Mouse (Mus musculus): ENCODE data around the gene Cbx5. TPM values are rescaled to one million over a fixed set of nuclear protein-coding genes. Genes with fewer than 3 reads are reported as not detected.
"Not testable (repeated sequence)": the region's sequence is repeated elsewhere in the genome, so short reads cannot be mapped to it uniquely, and the experiment has no call there.

The Cbx5 gene
- total RNA-seq (2017): 248 and 261 TPM in 2 replicates

GRCm38 (mm10) chr15:103239685-103240159 lies at the start of gene Cbx5:
Gene Cbx5 (minus strand): TSS chr15:103239816.
- peak; percentile 67 for ATAC-seq (replicated peaks; ENCODE audit: low read depth, poor library complexity, severe bottlenecking)

- no peak for ATAC-seq (replicated peaks; ENCODE audit: low read depth, poor library complexity, severe bottlenecking)
Observed at GRCm38 (mm10) chr15:103285778-103286417, 46.3 kb upstream of the Cbx5 start.

- ATAC-seq (replicated peaks; ENCODE audit: low read depth, poor library complexity, severe bottlenecking): no peak
Observed at GRCm38 (mm10) chr15:103284647-103285046, 45.0 kb upstream of the Cbx5 start.

- peak; percentile 52; the same call in 1 of the 2 replicates for ATAC-seq (replicated peaks; ENCODE audit: low read depth, poor library complexity, severe bottlenecking)
Observed at GRCm38 (mm10) chr15:103284066-103284465, 44.5 kb upstream of the Cbx5 start.

GRCm38 (mm10) chr15:103281465-103282205 lies 42.0 kb upstream of the Cbx5 start:
- 0 out of 2 replicates have a peak, but pooled peaks have one; percentile 6 for ATAC-seq (replicated peaks; ENCODE audit: low read depth, poor library complexity, severe bottlenecking)

GRCm38 (mm10) chr15:103280817-103281464 lies 41.3 kb upstream of the Cbx5 start:
- ATAC-seq (replicated peaks; ENCODE audit: low read depth, poor library complexity, severe bottlenecking): peak; percentile 85

- no peak for ATAC-seq (replicated peaks; ENCODE audit: low read depth, poor library complexity, severe bottlenecking)
Observed at GRCm38 (mm10) chr15:103279750-103280149, 40.1 kb upstream of the Cbx5 start.

GRCm38 (mm10) chr15:103277949-103278348 lies 38.3 kb upstream of the Cbx5 start:
- ATAC-seq (replicated peaks; ENCODE audit: low read depth, poor library complexity, severe bottlenecking): no peak

GRCm38 (mm10) chr15:103275943-103276342 lies 36.3 kb upstream of the Cbx5 start:
- not testable (repeated sequence) for ATAC-seq (replicated peaks; ENCODE audit: low read depth, poor library complexity, severe bottlenecking)

- ATAC-seq (replicated peaks; ENCODE audit: low read depth, poor library complexity, severe bottlenecking): peak; percentile 97
Observed at GRCm38 (mm10) chr15:103272419-103273279, 33.0 kb upstream of the Cbx5 start, which contains the start of gene Copz1. Gene Copz1 (plus strand): TSS chr15:103272714.

GRCm38 (mm10) chr15:103268903-103269302 lies 29.3 kb upstream of the Cbx5 start:
- ATAC-seq (replicated peaks; ENCODE audit: low read depth, poor library complexity, severe bottlenecking): peak; percentile 15; the same call in 1 of the 2 replicates

- ATAC-seq (replicated peaks; ENCODE audit: low read depth, poor library complexity, severe bottlenecking): no peak
Observed at GRCm38 (mm10) chr15:103264794-103265193, 25.2 kb upstream of the Cbx5 start.

GRCm38 (mm10) chr15:103259989-103260388 lies 20.4 kb upstream of the Cbx5 start:
- peak; percentile 28 for ATAC-seq (replicated peaks; ENCODE audit: low read depth, poor library complexity, severe bottlenecking)

- ATAC-seq (replicated peaks; ENCODE audit: low read depth, poor library complexity, severe bottlenecking): no peak
Observed at GRCm38 (mm10) chr15:103259162-103259561, 19.5 kb upstream of the Cbx5 start.

- peak; percentile 83 for ATAC-seq (replicated peaks; ENCODE audit: low read depth, poor library complexity, severe bottlenecking)
Observed at GRCm38 (mm10) chr15:103257790-103258728, 18.4 kb upstream of the Cbx5 start, which contains the start of gene Nfe2. Gene Nfe2 (minus strand): TSS chr15:103258403.

GRCm38 (mm10) chr15:103256210-103256986 lies 16.8 kb upstream of the Cbx5 start:
- ATAC-seq (replicated peaks; ENCODE audit: low read depth, poor library complexity, severe bottlenecking): no peak

GRCm38 (mm10) chr15:103255169-103255568 lies 15.6 kb upstream of the Cbx5 start:
- peak; percentile 24 for ATAC-seq (replicated peaks; ENCODE audit: low read depth, poor library complexity, severe bottlenecking)

GRCm38 (mm10) chr15:103253352-103253751 lies 13.7 kb upstream of the Cbx5 start:
- ATAC-seq (replicated peaks; ENCODE audit: low read depth, poor library complexity, severe bottlenecking): no peak

Measured in common myeloid progenitor, adult 5-6 weeks (primary cell).